Mouse (Mus musculus) liver, embryonic 11.5 days (tissue): ENCODE results near the gene Mrpl9. TPM values are rescaled to one million over a fixed set of nuclear protein-coding genes. Genes with fewer than 3 reads are reported as not detected.

Source experiments
- ATAC-seq: fragments of 200-750 bp; cut with Nextera tagmentation; replicated peaks from 2 replicates; pipeline ENCODE4 v1.8.0; 2017; ENCODE audit warnings: moderate number of reproducible peaks, mild to moderate bottlenecking, moderate TSS enrichment, moderate library complexity; ENCODE audit not compliant: low FRiP score
- DNase-seq: peaks from one replicate; pipeline ENCODE4 v3.0.0-alpha.2; 2017; ENCODE audit warnings: low spot score
- H3K27ac ChIP-seq: fragments of 300-500 bp; sonication (generic); 2 replicates; pipeline ENCODE4 v1.5.1; 2014; ENCODE audit warnings: mild to moderate bottlenecking, low read depth, low read length, control low read depth
- H3K27me3 ChIP-seq: fragments of 300-500 bp; sonication (generic); replicated peaks from 2 replicates; pipeline ENCODE4 v1.6.1; 2014; ENCODE audit warnings: low read length, mixed read lengths; ENCODE audit not compliant: control insufficient read depth, insufficient read depth
- H3K36me3 ChIP-seq: fragments of 300-500 bp; sonication (generic); 2 replicates; pipeline ENCODE4 v1.6.1; 2014; ENCODE audit warnings: mild to moderate bottlenecking, low read length, moderate library complexity, mixed read lengths; ENCODE audit not compliant: control insufficient read depth, insufficient read depth
- H3K4me1 ChIP-seq: fragments of 300-500 bp; sonication (generic); replicated peaks from 2 replicates; pipeline ENCODE4 v1.6.1; 2014; ENCODE audit warnings: low read length, mixed read lengths; ENCODE audit not compliant: control insufficient read depth, insufficient read depth
- H3K4me2 ChIP-seq: fragments of 300-500 bp; sonication (generic); 2 replicates; pipeline ENCODE4 v1.6.1; 2014; ENCODE audit warnings: mild to moderate bottlenecking, control low read depth, moderate library complexity
- H3K4me3 ChIP-seq: fragments of 300-500 bp; sonication (generic); 2 replicates; pipeline ENCODE4 v1.5.1; 2014; ENCODE audit warnings: low read depth, low read length, control low read depth
- H3K9ac ChIP-seq: fragments of 300-500 bp; sonication (generic); 2 replicates; pipeline ENCODE4 v1.6.1; 2014; ENCODE audit warnings: low read depth, low read length, control low read depth
- H3K9me3 ChIP-seq: fragments of 300-500 bp; sonication (generic); 2 replicates; pipeline ENCODE4 v1.6.1; 2016; ENCODE audit warnings: low read length, inconsistent platforms, mixed read lengths; ENCODE audit not compliant: control insufficient read depth
- WGBS: fragments of 180-500 bp; shearing (Covaris S2); extraction: QIAGEN DNeasy Blood & Tissue Kit; methylation state at CpG from one replicate; pipeline ENCODE4 v1.1.7; 2014; 5-methylcytosine and 5-hydroxymethylcytosine counted together
- polyA plus RNA-seq: library from polyadenylated mRNA; unstranded; fragments of >200 nt; fragmentation: Nextera tagmentation; extraction: Ambion mirVana; gene quantifications from 2 replicates; pipeline ENCODE4 v1.2.1, GENCODE M21; 2014

Mrpl9 gene
- polyA plus RNA-seq, 1 experiment from 2014 or later: 87.3 TPM

- Histone ChIP-seq H3K27me3 (no peaks in the 10 kb centered on the region), H3K4me1 (no peaks in the 10 kb centered on the region), H3K4me3 (peak overlapping the region; percentile 32), H3K27ac (no peak overlapping the region), H3K36me3 (no peaks in the 10 kb centered on the region), H3K9me3 (no peaks in the 10 kb centered on the region), H3K9ac (no peak overlapping the region), H3K4me2 (peak overlapping the region; percentile 59)
- 4% methylated on average over 12 of the region's 12 CpGs for WGBS
- ATAC-seq (peak; percentile 78), DNase-seq (peak; percentile 80)
Observed at GRCm38 (mm10) chr3:94456529-94457000, 13.4 kb downstream of the Mrpl9 start.

- ATAC-seq: no peak
- H3K36me3 ChIP-seq: no peaks in the 10 kb centered on the region
- no peak for DNase-seq
- H3K9ac ChIP-seq: no peak overlapping the region
- H3K27ac ChIP-seq: no peak overlapping the region
- no peak overlapping the region for H3K4me3 ChIP-seq
- H3K4me2 ChIP-seq: peak overlapping the region; percentile 59
- 77% methylated on average over 3 of the region's 3 CpGs for WGBS
- no peaks in the 10 kb centered on the region for H3K9me3 ChIP-seq
- H3K27me3 ChIP-seq: no peaks in the 10 kb centered on the region
- no peaks in the 10 kb centered on the region for H3K4me1 ChIP-seq
Observed at GRCm38 (mm10) chr3:94457055-94457454, 13.9 kb downstream of the Mrpl9 start.

- Histone ChIP-seq H3K36me3 (no peaks in the 10 kb centered on the region), H3K9ac (no peak overlapping the region), H3K4me2 (no peak overlapping the region), H3K9me3 (no peaks in the 10 kb centered on the region), H3K27me3 (no peaks in the 10 kb centered on the region), H3K4me1 (no peaks in the 10 kb centered on the region), H3K27ac (no peak overlapping the region), H3K4me3 (no peak overlapping the region)
- WGBS: 86% methylated on average over 2 of the region's 2 CpGs
- ATAC-seq (no peak), DNase-seq (no peak)
Observed at GRCm38 (mm10) chr3:94459834-94460233, 16.7 kb downstream of the Mrpl9 start.

DNA sequence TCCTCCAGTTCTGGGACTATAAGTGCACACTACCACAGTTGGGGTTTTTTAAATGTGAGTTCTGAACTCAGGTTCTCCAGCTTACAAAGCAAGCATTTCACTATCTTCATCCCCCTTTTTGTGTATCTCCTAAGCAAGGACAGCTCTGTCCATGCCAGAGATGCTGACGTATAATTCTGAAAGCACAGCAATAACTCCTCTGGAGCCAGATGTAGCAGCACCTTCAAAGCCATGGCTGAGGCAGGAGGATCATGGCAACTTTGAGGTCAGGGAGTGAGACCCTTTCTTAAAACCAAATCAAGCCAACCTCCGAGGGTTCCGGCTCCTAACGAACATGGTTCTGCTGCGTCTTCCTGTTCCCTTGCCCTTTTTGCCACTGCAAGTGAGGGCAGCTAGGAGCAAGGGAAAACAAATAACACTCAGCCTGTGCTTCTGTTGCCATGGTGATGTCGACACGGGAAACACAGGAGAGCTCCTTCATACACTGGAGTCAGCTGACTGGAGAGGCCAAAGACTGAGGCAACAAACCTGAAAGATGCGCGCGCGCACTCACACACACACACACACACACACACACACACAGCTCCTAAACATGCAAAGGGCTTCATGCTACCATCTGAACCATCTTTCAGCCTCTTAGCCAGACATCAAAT lies 20.9 kb downstream of the Mrpl9 start:
- DNase-seq: no peak
- Histone ChIP-seq H3K36me3 (no peaks in the 10 kb centered on the region), H3K4me1 (no peaks in the 10 kb centered on the region), H3K9me3 (no peaks in the 10 kb centered on the region), H3K4me2 (no peak overlapping the region), H3K27me3 (no peaks in the 10 kb centered on the region), H3K9ac (no peak overlapping the region), H3K27ac (no peak overlapping the region), H3K4me3 (no peak overlapping the region)
- 68% methylated on average over 11 of the region's 11 CpGs for WGBS
- no peak for ATAC-seq

DNA sequence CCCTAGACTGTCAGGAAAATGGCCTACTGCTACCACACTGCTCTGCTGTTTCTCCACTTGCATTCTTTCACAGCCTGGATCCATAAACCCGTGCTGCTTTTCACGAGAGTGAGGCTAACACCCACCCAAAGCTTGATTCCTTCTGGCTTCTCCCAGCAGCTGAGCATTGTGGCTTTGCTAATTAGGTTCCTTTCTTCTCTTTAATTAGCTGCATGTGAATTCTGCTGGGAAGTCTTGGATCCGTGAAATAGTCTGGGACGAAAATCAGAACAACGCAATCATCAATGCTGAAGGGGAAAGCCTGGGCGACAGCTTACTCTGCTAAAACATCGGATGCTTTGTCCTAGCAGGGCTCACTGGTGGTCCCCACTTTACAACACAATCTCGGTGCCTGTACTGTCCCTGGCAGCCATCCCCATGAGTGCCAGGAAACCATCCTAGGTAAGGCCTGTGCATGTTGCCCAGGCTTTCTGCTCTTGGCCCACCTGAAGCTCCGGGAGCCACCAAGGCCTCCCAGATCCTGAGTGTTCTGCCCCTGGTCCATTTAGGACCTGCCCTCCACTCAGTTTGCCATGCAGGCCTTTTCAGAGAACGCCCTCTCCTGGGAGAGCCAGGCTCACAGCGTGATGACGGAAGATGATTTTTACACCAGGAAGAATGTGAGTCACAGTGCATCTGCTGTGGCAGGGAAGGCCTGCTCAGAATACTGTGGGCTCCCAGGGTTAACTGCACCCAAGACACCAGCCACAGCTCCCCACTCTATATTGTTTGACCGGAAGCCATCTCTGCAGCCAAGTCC lies 22.7 kb downstream of the Mrpl9 start:
- DNase-seq (no peak), ATAC-seq (no peak)
- Histone ChIP-seq H3K9me3 (no peaks in the 10 kb centered on the region), H3K27ac (no peak overlapping the region), H3K27me3 (no peaks in the 10 kb centered on the region), H3K9ac (no peak overlapping the region), H3K36me3 (no peaks in the 10 kb centered on the region), H3K4me3 (no peak overlapping the region), H3K4me1 (no peaks in the 10 kb centered on the region), H3K4me2 (no peak overlapping the region)
- WGBS: 75% methylated on average over 13 of the region's 13 CpGs

GRCm38 (mm10) chr3:94468931-94469330 lies 25.8 kb downstream of the Mrpl9 start:
- Histone ChIP-seq H3K27ac (no peak overlapping the region), H3K36me3 (no peaks in the 10 kb centered on the region), H3K27me3 (no peaks in the 10 kb centered on the region), H3K9me3 (no peaks in the 10 kb centered on the region), H3K9ac (no peak overlapping the region), H3K4me2 (no peak overlapping the region), H3K4me1 (no peaks in the 10 kb centered on the region), H3K4me3 (no peak overlapping the region)
- DNase-seq (no peak), ATAC-seq (no peak)
- 40% methylated on average over 3 of the region's 3 CpGs for WGBS

- Histone ChIP-seq H3K9ac (no peak overlapping the region), H3K27me3 (no peaks in the 10 kb centered on the region), H3K4me1 (no peaks in the 10 kb centered on the region), H3K4me3 (no peak overlapping the region), H3K4me2 (peak overlapping the region; percentile 46), H3K36me3 (no peaks in the 10 kb centered on the region), H3K27ac (no peak overlapping the region), H3K9me3 (no peaks in the 10 kb centered on the region)
- ATAC-seq (0 out of 2 replicates have a peak, but pooled peaks have one; percentile 51), DNase-seq (peak; percentile 49)
- WGBS: 16% methylated on average over 28 of the region's 28 CpGs
Observed at GRCm38 (mm10) chr3:94472447-94473114, 29.5 kb downstream of the Mrpl9 start.

GRCm38 (mm10) chr3:94473115-94473505 lies 30.0 kb downstream of the Mrpl9 start:
- DNase-seq (no peak), ATAC-seq (no peak)
- Histone ChIP-seq H3K27ac (no peak overlapping the region), H3K27me3 (no peaks in the 10 kb centered on the region), H3K4me2 (no peak overlapping the region), H3K9me3 (no peaks in the 10 kb centered on the region), H3K4me1 (no peaks in the 10 kb centered on the region), H3K9ac (no peak overlapping the region), H3K36me3 (no peaks in the 10 kb centered on the region), H3K4me3 (no peak overlapping the region)
- WGBS: 55% methylated on average over 10 of the region's 10 CpGs
